Mouse (Mus musculus): ENCODE data around the gene Rab7b.

DNA sequence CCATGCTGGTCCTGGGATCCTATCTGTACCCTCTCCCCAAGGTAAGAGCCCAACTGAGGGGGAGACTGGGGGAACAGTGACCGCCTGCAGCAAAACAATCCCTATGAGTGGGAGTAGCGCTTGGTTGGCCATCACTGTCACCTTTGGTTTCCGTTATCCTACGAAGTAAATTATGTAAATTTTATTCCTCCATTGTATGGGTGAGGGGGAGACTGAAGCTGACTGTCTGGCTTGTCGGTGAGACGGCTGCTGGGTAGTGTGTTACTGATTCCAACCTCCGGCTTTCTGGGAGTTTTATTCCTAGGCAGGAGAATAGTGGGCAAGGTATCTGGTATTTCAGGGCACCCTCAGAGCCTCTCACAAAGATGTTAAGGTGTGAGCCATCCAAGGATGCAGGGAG is 70.3 kb downstream of the Rab7b start:
- no peak for TF ChIP-seq CTCF (conservative IDR thresholded peaks at IDR 0.05; ENCODE audit: low read length)
- no peak for TF ChIP-seq POU5F1 (IDR thresholded peaks at IDR 0.05; ENCODE audit: borderline replicate concordance, low read length)

Data from E14TG2a.4 (cell line).